Mouse (Mus musculus): ENCODE measurements around the gene D17H6S53E. TPM values are rescaled to one million over a fixed set of nuclear protein-coding genes. Genes with fewer than 3 reads are reported as not detected.

The D17H6S53E gene
- polyA plus RNA-seq, 1 experiment from 2014 or later = 3.1 TPM

- DNase-seq = no peak
- peaks cover 99% of the 10 kb centered on the region for H3K36me3 ChIP-seq
- H3K27ac ChIP-seq = no peak overlapping the region
- H3K9ac ChIP-seq = no peak overlapping the region
- 85% methylated on average over 7 of the region's 7 CpGs for WGBS (ENCODE audit: insufficient replicate concordance)
- 0 out of 2 replicates have a peak, but pooled peaks cover 6% of the 10 kb centered on the region for H3K4me1 ChIP-seq (replicated peaks)
- no peak overlapping the region for H3K4me2 ChIP-seq
- no peaks in the 10 kb centered on the region for H3K27me3 ChIP-seq
- no peak overlapping the region for H3K4me3 ChIP-seq (replicated peaks)
- no peaks in the 10 kb centered on the region for H3K9me3 ChIP-seq (replicated peaks)
- no peak for ATAC-seq (ENCODE audit: low read depth)
Measured at GRCm38 (mm10) chr17:35154616-35155015, 28.4 kb downstream of the D17H6S53E start.

- Histone ChIP-seq H3K9ac (no peak overlapping the region), H3K27me3 (no peaks in the 10 kb centered on the region), H3K27ac (no peak overlapping the region), H3K4me2 (no peak overlapping the region), H3K4me3 (replicated peaks) (no peak overlapping the region), H3K9me3 (replicated peaks) (no peaks in the 10 kb centered on the region), H3K36me3 (peaks cover 99% of the 10 kb centered on the region), H3K4me1 (replicated peaks) (0 out of 2 replicates have a peak, but pooled peaks cover 6% of the 10 kb centered on the region)
- 90% methylated on average over 12 of the region's 12 CpGs for WGBS (ENCODE audit: insufficient replicate concordance)
- no peak for DNase-seq
- no peak for ATAC-seq (ENCODE audit: low read depth)
Measured at GRCm38 (mm10) chr17:35155451-35155850, 29.3 kb downstream of the D17H6S53E start.

- Histone ChIP-seq H3K27me3 (no peaks in the 10 kb centered on the region), H3K4me2 (no peak overlapping the region), H3K4me1 (replicated peaks) (peaks cover 10% of the 10 kb centered on the region), H3K9ac (no peak overlapping the region), H3K36me3 (peaks cover 100% of the 10 kb centered on the region), H3K27ac (no peak overlapping the region), H3K4me3 (replicated peaks) (no peak overlapping the region), H3K9me3 (replicated peaks) (no peaks in the 10 kb centered on the region)
- ATAC-seq (ENCODE audit: low read depth) (no peak), DNase-seq (no peak)
- 87% methylated on average over 33 of the region's 33 CpGs for WGBS (ENCODE audit: insufficient replicate concordance)
Measured at GRCm38 (mm10) chr17:35156461-35157200, 30.5 kb downstream of the D17H6S53E start.

GRCm38 (mm10) chr17:35157254-35157653 lies 31.1 kb downstream of the D17H6S53E start:
- WGBS (ENCODE audit: insufficient replicate concordance) = 80% methylated on average over 8 of the region's 8 CpGs
- H3K27me3 ChIP-seq = no peaks in the 10 kb centered on the region

GRCm38 (mm10) chr17:35157661-35158175 lies 31.5 kb downstream of the D17H6S53E start:
- 87% methylated on average over 8 of the region's 8 CpGs for WGBS (ENCODE audit: insufficient replicate concordance)
- no peak for DNase-seq
- H3K36me3 ChIP-seq = peaks cover 100% of the 10 kb centered on the region
- H3K4me3 ChIP-seq (replicated peaks) = no peak overlapping the region
- H3K27me3 ChIP-seq = no peaks in the 10 kb centered on the region
- H3K9ac ChIP-seq = no peak overlapping the region
- no peak for ATAC-seq (ENCODE audit: low read depth)
- H3K4me1 ChIP-seq (replicated peaks) = peaks cover 21% of the 10 kb centered on the region
- H3K27ac ChIP-seq = no peak overlapping the region
- H3K4me2 ChIP-seq = no peak overlapping the region
- no peaks in the 10 kb centered on the region for H3K9me3 ChIP-seq (replicated peaks)

More at GRCm38 (mm10) chr17:35157254-35157653, 31.1 kb downstream of the D17H6S53E start:
- ATAC-seq (ENCODE audit: low read depth) = no peak
- Histone ChIP-seq H3K4me2 (no peak overlapping the region), H3K36me3 (peaks cover 100% of the 10 kb centered on the region), H3K27ac (no peak overlapping the region), H3K4me1 (replicated peaks) (peaks cover 17% of the 10 kb centered on the region), H3K4me3 (replicated peaks) (no peak overlapping the region), H3K9me3 (replicated peaks) (no peaks in the 10 kb centered on the region), H3K9ac (no peak overlapping the region)
- DNase-seq = no peak

GRCm38 (mm10) chr17:35158850-35159593 lies 32.8 kb downstream of the D17H6S53E start:
- Histone ChIP-seq H3K9ac (no peak overlapping the region), H3K4me1 (replicated peaks) (peaks cover 33% of the 10 kb centered on the region), H3K9me3 (replicated peaks) (no peaks in the 10 kb centered on the region), H3K27me3 (no peaks in the 10 kb centered on the region), H3K4me2 (no peak overlapping the region), H3K4me3 (replicated peaks) (no peak overlapping the region), H3K36me3 (peaks cover 90% of the 10 kb centered on the region), H3K27ac (no peak overlapping the region)
- 84% methylated on average over 16 of the region's 16 CpGs for WGBS (ENCODE audit: insufficient replicate concordance)
- DNase-seq = no peak
- ATAC-seq (ENCODE audit: low read depth) = no peak

GRCm38 (mm10) chr17:35159638-35160037 lies 33.5 kb downstream of the D17H6S53E start:
- no peak overlapping the region for H3K27ac ChIP-seq
- peaks cover 32% of the 10 kb centered on the region for H3K4me1 ChIP-seq (replicated peaks)
- 83% methylated on average over 7 of the region's 7 CpGs for WGBS (ENCODE audit: insufficient replicate concordance)
- ATAC-seq (ENCODE audit: low read depth) = no peak
- no peak overlapping the region for H3K4me3 ChIP-seq (replicated peaks)
- H3K4me2 ChIP-seq = no peak overlapping the region
- DNase-seq = no peak
- no peak overlapping the region for H3K9ac ChIP-seq
- H3K27me3 ChIP-seq = no peaks in the 10 kb centered on the region
- H3K36me3 ChIP-seq = peaks cover 84% of the 10 kb centered on the region
- no peaks in the 10 kb centered on the region for H3K9me3 ChIP-seq (replicated peaks)

GRCm38 (mm10) chr17:35161421-35161820 lies 35.2 kb downstream of the D17H6S53E start:
- WGBS (ENCODE audit: insufficient replicate concordance) = 83% methylated on average over 11 of the region's 11 CpGs
- no peak for ATAC-seq (ENCODE audit: low read depth)
- Histone ChIP-seq H3K4me2 (peak overlapping the region; percentile 16; the same call in 1 of the 2 replicates), H3K9me3 (replicated peaks) (no peaks in the 10 kb centered on the region), H3K9ac (no peak overlapping the region), H3K4me1 (replicated peaks) (peaks cover 40% of the 10 kb centered on the region), H3K27ac (no peak overlapping the region), H3K36me3 (peaks cover 66% of the 10 kb centered on the region), H3K4me3 (replicated peaks) (no peak overlapping the region), H3K27me3 (no peaks in the 10 kb centered on the region)
- no peak for DNase-seq

- H3K9me3 ChIP-seq (replicated peaks) = no peaks in the 10 kb centered on the region
- peak overlapping the region; percentile 90 for H3K4me2 ChIP-seq
- H3K27ac ChIP-seq = peak overlapping the region; percentile 18; the same call in 1 of the 2 replicates
- ATAC-seq (ENCODE audit: low read depth) = no peak
- 76% methylated on average over 14 of the region's 14 CpGs for WGBS (ENCODE audit: insufficient replicate concordance)
- no peak for DNase-seq
- peaks cover 42% of the 10 kb centered on the region for H3K4me1 ChIP-seq (replicated peaks)
- no peaks in the 10 kb centered on the region for H3K27me3 ChIP-seq
- peak overlapping the region; percentile 97 for H3K4me3 ChIP-seq (replicated peaks)
- peak overlapping the region; percentile 100 for H3K9ac ChIP-seq
- peaks cover 59% of the 10 kb centered on the region for H3K36me3 ChIP-seq
Measured at GRCm38 (mm10) chr17:35162121-35162520, 35.9 kb downstream of the D17H6S53E start.

GRCm38 (mm10) chr17:35162730-35163129 lies 36.6 kb downstream of the D17H6S53E start:
- 61% methylated on average over 12 of the region's 12 CpGs for WGBS (ENCODE audit: insufficient replicate concordance)
- peaks cover 53% of the 10 kb centered on the region for H3K36me3 ChIP-seq
- DNase-seq = no peak

GRCm38 (mm10) chr17:35163326-35164081 lies 37.3 kb downstream of the D17H6S53E start:
- ATAC-seq (ENCODE audit: low read depth) (no peak), DNase-seq (no peak)
- WGBS (ENCODE audit: insufficient replicate concordance) = 10% methylated on average over 8 of the region's 8 CpGs
- Histone ChIP-seq H3K9ac (peak overlapping the region; percentile 100), H3K4me2 (peak overlapping the region; percentile 90), H3K4me1 (replicated peaks) (peaks cover 42% of the 10 kb centered on the region), H3K4me3 (replicated peaks) (peak overlapping the region; percentile 97), H3K27ac (peak overlapping the region; percentile 93), H3K9me3 (replicated peaks) (no peaks in the 10 kb centered on the region), H3K36me3 (peaks cover 46% of the 10 kb centered on the region), H3K27me3 (no peaks in the 10 kb centered on the region)

More at GRCm38 (mm10) chr17:35162730-35163129, 36.6 kb downstream of the D17H6S53E start:
- H3K4me3 ChIP-seq (replicated peaks) = peak overlapping the region; percentile 97
- H3K27me3 ChIP-seq = no peaks in the 10 kb centered on the region
- no peak for ATAC-seq (ENCODE audit: low read depth)
- no peaks in the 10 kb centered on the region for H3K9me3 ChIP-seq (replicated peaks)
- H3K9ac ChIP-seq = peak overlapping the region; percentile 100
- 0 out of 2 replicates have a peak overlapping the region, but pooled peaks have one; percentile 10 for H3K27ac ChIP-seq
- H3K4me1 ChIP-seq (replicated peaks) = peaks cover 42% of the 10 kb centered on the region
- H3K4me2 ChIP-seq = peak overlapping the region; percentile 90
